12 mouse cellular contexts compared by ENCODE assay signal in the genomic region with DNA sequence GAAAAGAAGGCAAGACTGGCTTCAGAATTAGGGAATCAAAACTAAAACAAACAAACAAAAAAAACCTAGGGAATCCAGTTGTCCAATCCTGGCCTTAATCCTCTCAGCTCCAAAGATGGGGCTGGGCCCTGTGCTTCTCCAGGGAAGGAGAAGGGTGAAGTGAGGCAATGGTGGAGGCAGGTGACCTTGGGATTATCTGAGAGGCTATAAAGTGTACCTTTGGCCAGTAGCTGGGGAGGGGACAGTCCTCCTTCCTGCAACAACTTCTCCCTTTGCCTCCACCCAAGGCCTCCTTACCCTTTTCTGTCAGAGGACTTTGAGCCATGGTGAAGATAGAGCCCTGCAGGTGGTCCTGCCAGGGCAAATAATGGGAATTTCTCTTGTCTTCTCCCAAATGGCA. TPM values are rescaled to one million over a fixed set of nuclear protein-coding genes. Genes with fewer than 3 reads are reported as not detected.
DNase-seq lines count a peak whose midpoint lies in the region; ATAC-seq and TF ChIP-seq lines count a peak whose summit lies in the region.
"Had no signal": no experiment of that assay in that cellular context is flagged by ENCODE, and none has a peak within 500 bp of the region (broad histone marks: within the 10 kb centered on the region; RNA-seq: fewer than 3 reads in every experiment).

No protein-coding gene starts in this region.

- no peak for DNase-seq in hindbrain, embryonic 10.5 days (ENCODE audit: low spot score)
- no peak for DNase-seq in hindbrain, embryonic 14.5 days (ENCODE audit: low spot score)
- no peak for DNase-seq in MEL (ENCODE audit: low read depth, low spot score)
- DNase-seq in liver: peak; percentile 30
- no peak for DNase-seq in urinary bladder, postnatal 36 days (ENCODE audit: low spot score in 2 of 2)
- DNase-seq: adrenal gland, adult 8-10 months; right cerebral cortex, postnatal 25 days had no signal

- no peak for ATAC-seq in hindbrain, embryonic 14.5 days (ENCODE audit: low FRiP score)
- ATAC-seq in activated CD4-positive, CD25-positive, alpha-beta regulatory T cell, adult 4 months: no peak
- ATAC-seq: forebrain, embryonic 14.5 days had no signal

- H3K4me2 ChIP-seq in hindbrain, embryonic 14.5 days (replicated peaks): no peak overlapping the region

- H3K9ac ChIP-seq in hindbrain, embryonic 14.5 days: no peak overlapping the region
- H3K9ac ChIP-seq in MEL (ENCODE audit: control insufficient read depth, low read depth, low read length, poor library complexity, severe bottlenecking): peak overlapping the region; percentile 95
- H3K9ac ChIP-seq: neural tube, embryonic 12.5 days had no signal

- H3K4me1 ChIP-seq in hindbrain, embryonic 10.5 days (replicated peaks): peaks cover 28% of the 10 kb centered on the region
- no peaks in the 10 kb centered on the region for H3K4me1 ChIP-seq in hindbrain, embryonic 14.5 days (replicated peaks; ENCODE audit: control insufficient read depth, insufficient read depth, low read length)
- peaks cover 17 to 52% of the 10 kb centered on the region in 2 experiments for H3K4me1 ChIP-seq in MEL (ENCODE audit: control insufficient read depth in 1 of 2, insufficient read depth in 2 of 2, low read length in 2 of 2)
- peaks cover 6% of the 10 kb centered on the region for H3K4me1 ChIP-seq in brown adipose tissue, adult 24 weeks (ENCODE audit: control insufficient read depth, insufficient read depth, insufficient read length, low read length)

- no peaks in the 10 kb centered on the region for H3K27me3 ChIP-seq in hindbrain, embryonic 10.5 days (ENCODE audit: insufficient read depth, poor library complexity, severe bottlenecking)
- no peaks in the 10 kb centered on the region for H3K27me3 ChIP-seq in hindbrain, embryonic 14.5 days (ENCODE audit: control insufficient read depth, insufficient read depth, low read length)
- no peaks in the 10 kb centered on the region for H3K27me3 ChIP-seq in MEL (ENCODE audit: control insufficient read depth in 1 of 2, insufficient read depth in 2 of 2, low read length in 2 of 2)
- H3K27me3 ChIP-seq: hindbrain, embryonic 15.5 days; neural tube, embryonic 12.5 days had no signal

- H3K79me2 ChIP-seq in MEL (ENCODE audit: control insufficient read depth, insufficient read depth, low read length, poor library complexity): peaks cover 31% of the 10 kb centered on the region

- no peak for TF ChIP-seq POLR2A in MEL (IDR thresholded peaks at IDR 0.05; ENCODE audit: control insufficient read depth in 1 of 2, insufficient read depth in 1 of 2, low read depth in 1 of 2, low read length in 2 of 2, poor library complexity in 1 of 2)

- no peak for TF ChIP-seq CTCF in MEL (IDR thresholded peaks at IDR 0.05 in 2 of 3, conservative IDR thresholded peaks at IDR 0.05 in 1 of 3; ENCODE audit: control insufficient read depth in 1 of 3, insufficient read depth in 1 of 3, low read depth in 2 of 3, low read length in 3 of 3, poor library complexity in 1 of 3, severe bottlenecking in 1 of 3)

- H3K27ac ChIP-seq in hindbrain, embryonic 10.5 days: no peak overlapping the region
- no peak overlapping the region for H3K27ac ChIP-seq in hindbrain, embryonic 14.5 days
- H3K27ac ChIP-seq in MEL (ENCODE audit: control insufficient read depth, low read depth, low read length): no peak overlapping the region
- peak overlapping the region; percentile 48 for H3K27ac ChIP-seq in brown adipose tissue, adult 24 weeks (replicated peaks; ENCODE audit: low read depth, low read length)
- H3K27ac ChIP-seq: hindbrain, embryonic 15.5 days; neural tube, embryonic 12.5 days had no signal

- H3K36me3 ChIP-seq in hindbrain, embryonic 10.5 days: peaks cover 39% of the 10 kb centered on the region
- peaks cover 11% of the 10 kb centered on the region for H3K36me3 ChIP-seq in hindbrain, embryonic 14.5 days (replicated peaks; ENCODE audit: control insufficient read depth, insufficient read depth)
- H3K36me3 ChIP-seq in MEL (ENCODE audit: control insufficient read depth in 1 of 2, insufficient read depth in 2 of 2, low read length in 2 of 2): peaks cover 4 to 49% of the 10 kb centered on the region in 2 experiments

- no peak for TF ChIP-seq RAD21 in MEL (IDR thresholded peaks at IDR 0.05; ENCODE audit: low read depth, low read length)

- TF ChIP-seq EP300 in MEL (IDR thresholded peaks at IDR 0.05; ENCODE audit: low read depth in 1 of 2, low read length in 2 of 2): no peak

- H3K9me3 ChIP-seq in hindbrain, embryonic 10.5 days: no peaks in the 10 kb centered on the region
- H3K9me3 ChIP-seq in hindbrain, embryonic 14.5 days (ENCODE audit: control insufficient read depth, low read length): no peaks in the 10 kb centered on the region
- no peaks in the 10 kb centered on the region for H3K9me3 ChIP-seq in MEL (replicated peaks; ENCODE audit: insufficient read depth, low read length)
- H3K9me3 ChIP-seq: hindbrain, embryonic 15.5 days; neural tube, embryonic 12.5 days had no signal

- H3K4me3 ChIP-seq in hindbrain, embryonic 10.5 days: peak overlapping the region; percentile 76
- H3K4me3 ChIP-seq in hindbrain, embryonic 14.5 days (replicated peaks; ENCODE audit: low read length): no peak overlapping the region
- H3K4me3 ChIP-seq in MEL (ENCODE audit: control insufficient read depth in 1 of 2, insufficient read depth in 1 of 2, low read depth in 2 of 2, low read length in 2 of 2): peak overlapping the region; percentile 10 to 91
- peak overlapping the region; percentile 28 for H3K4me3 ChIP-seq in brown adipose tissue, adult 24 weeks (ENCODE audit: insufficient read depth, low read depth, low read length)

TF ChIP-seq in MEL, 35 proteins besides CTCF, POLR2A, EP300 and RAD21:
- TF ChIP-seq HCFC1 (IDR thresholded peaks at IDR 0.05; ENCODE audit: low read depth, low read length) (no peak), GABPA (IDR thresholded peaks at IDR 0.05; ENCODE audit: low read depth, low read length) (no peak), ELF1 (IDR thresholded peaks at IDR 0.05; ENCODE audit: low read depth, low read length) (no peak)

RNA-seq across cellular contexts. Expression of a gene that starts 1.3 kb away (rescaled TPM):
- polyA plus RNA-seq in hindbrain, embryonic 10.5 days (2016; fragmentation: Nextera tagmentation; extraction: Ambion mirVana): 13.1 and 15.1 TPM in 2 replicates
- polyA plus RNA-seq in hindbrain, embryonic 14.5 days (2014; fragmentation: Nextera tagmentation; extraction: Ambion mirVana): 10.2 and 10.5 TPM in 2 replicates
- 29.4 and 36.6 TPM in 2 replicates for total RNA-seq in MEL (2012; rRNA removed)
- polyA plus RNA-seq in MEL (2012; ENCODE audit: insufficient read depth in 1 of 2, insufficient read length in 2 of 2, low read depth in 1 of 2, low replicate concordance in 2 of 2, missing spikeins in 1 of 2): 10 to 100 TPM in 1 of 2 experiments, not detected in 1; 37.7 TPM
- polyA plus RNA-seq in brown adipose tissue, adult 24 weeks (2012; ENCODE audit: insufficient read depth, insufficient read length, missing spikeins): 18.6 and 22.3 TPM in 2 replicates
- polyA plus RNA-seq in activated CD4-positive, CD25-positive, alpha-beta regulatory T cell, adult 4 months (2017; shearing (Covaris generic)): 1 to 10 TPM; 9.0 to 9.1 TPM

RNA-seq across cellular contexts. Expression of a gene that starts 8.2 kb away (rescaled TPM):
- polyA plus RNA-seq in hindbrain, embryonic 10.5 days (2016; fragmentation: Nextera tagmentation; extraction: Ambion mirVana): 12.2 and 13.9 TPM in 2 replicates
- 12.2 and 16.0 TPM in 2 replicates for polyA plus RNA-seq in hindbrain, embryonic 14.5 days (2014; fragmentation: Nextera tagmentation; extraction: Ambion mirVana)
- 37.8 and 41.6 TPM in 2 replicates for total RNA-seq in MEL (2012; rRNA removed)
- 10 to 100 TPM in 1 of 2 experiments, not detected in 1; 23.2 TPM for polyA plus RNA-seq in MEL (2012; ENCODE audit: insufficient read depth in 1 of 2, insufficient read length in 2 of 2, low read depth in 1 of 2, low replicate concordance in 2 of 2, missing spikeins in 1 of 2)
- 6.9 and 9.6 TPM in 2 replicates for polyA plus RNA-seq in brown adipose tissue, adult 24 weeks (2012; ENCODE audit: insufficient read depth, insufficient read length, missing spikeins)
- polyA plus RNA-seq in activated CD4-positive, CD25-positive, alpha-beta regulatory T cell, adult 4 months (2017; shearing (Covaris generic)): 1 to 10 TPM; 7.5 to 7.6 TPM

RNA-seq across cellular contexts. Expression of a gene that starts 43.1 kb away (rescaled TPM):
- polyA plus RNA-seq in hindbrain, embryonic 10.5 days (2016; fragmentation: Nextera tagmentation; extraction: Ambion mirVana): 53.4 and 56.5 TPM in 2 replicates
- 67.6 and 69.7 TPM in 2 replicates for polyA plus RNA-seq in hindbrain, embryonic 14.5 days (2014; fragmentation: Nextera tagmentation; extraction: Ambion mirVana)
- total RNA-seq in MEL (2012; rRNA removed): 55.4 and 65.2 TPM in 2 replicates
- polyA plus RNA-seq in MEL (2012; ENCODE audit: insufficient read depth in 1 of 2, insufficient read length in 2 of 2, low read depth in 1 of 2, low replicate concordance in 2 of 2, missing spikeins in 1 of 2): 10 to 100 TPM; 83.0 to 89.6 TPM
- polyA plus RNA-seq in brown adipose tissue, adult 24 weeks (2012; ENCODE audit: insufficient read depth, insufficient read length, missing spikeins): 60.0 and 66.9 TPM in 2 replicates
- polyA plus RNA-seq in activated CD4-positive, CD25-positive, alpha-beta regulatory T cell, adult 4 months (2017; shearing (Covaris generic)): 100 to 1,000 TPM in 1 of 2 experiments, 10 to 100 TPM in 1; 84.9 to 107 TPM

RNA-seq across cellular contexts. Expression of a gene that starts 52.5 kb away (rescaled TPM):
- polyA plus RNA-seq in hindbrain, embryonic 10.5 days (2016; fragmentation: Nextera tagmentation; extraction: Ambion mirVana): 9.9 and 11.3 TPM in 2 replicates
- 6.0 and 6.1 TPM in 2 replicates for polyA plus RNA-seq in hindbrain, embryonic 14.5 days (2014; fragmentation: Nextera tagmentation; extraction: Ambion mirVana)
- 11.5 and 14.9 TPM in 2 replicates for total RNA-seq in MEL (2012; rRNA removed)
- polyA plus RNA-seq in MEL (2012; ENCODE audit: insufficient read depth in 1 of 2, insufficient read length in 2 of 2, low read depth in 1 of 2, low replicate concordance in 2 of 2, missing spikeins in 1 of 2): 10 to 100 TPM in 1 of 2 experiments, not detected in 1; 27.1 TPM
- 3.5 and 3.6 TPM in 2 replicates for polyA plus RNA-seq in brown adipose tissue, adult 24 weeks (2012; ENCODE audit: insufficient read depth, insufficient read length, missing spikeins)
- 1 to 10 TPM; 2.3 to 3.2 TPM for polyA plus RNA-seq in activated CD4-positive, CD25-positive, alpha-beta regulatory T cell, adult 4 months (2017; shearing (Covaris generic))

RNA-seq across cellular contexts. Expression of a gene that starts 52.6 kb away (rescaled TPM):
- 2.6 and 2.7 TPM in 2 replicates for polyA plus RNA-seq in hindbrain, embryonic 10.5 days (2016; fragmentation: Nextera tagmentation; extraction: Ambion mirVana)
- 2.7 and 3.1 TPM in 2 replicates for polyA plus RNA-seq in hindbrain, embryonic 14.5 days (2014; fragmentation: Nextera tagmentation; extraction: Ambion mirVana)
- 2.5 and 2.7 TPM in 2 replicates for total RNA-seq in MEL (2012; rRNA removed)
- 1 to 10 TPM in 1 of 2 experiments, not detected in 1; 3.5 TPM for polyA plus RNA-seq in MEL (2012; ENCODE audit: insufficient read depth in 1 of 2, insufficient read length in 2 of 2, low read depth in 1 of 2, low replicate concordance in 2 of 2, missing spikeins in 1 of 2)
- polyA plus RNA-seq in brown adipose tissue, adult 24 weeks (2012; ENCODE audit: insufficient read depth, insufficient read length, missing spikeins): 3.5 and 4.7 TPM in 2 replicates
- 1 to 10 TPM; 1.5 to 3.2 TPM for polyA plus RNA-seq in activated CD4-positive, CD25-positive, alpha-beta regulatory T cell, adult 4 months (2017; shearing (Covaris generic))
